Mouse (Mus musculus): ENCODE data around the gene Tead4.
"Not testable (repeated sequence)": the region's sequence is repeated elsewhere in the genome, so short reads cannot be mapped to it uniquely, and the experiment has no call there.

Tead4 gene

DNA sequence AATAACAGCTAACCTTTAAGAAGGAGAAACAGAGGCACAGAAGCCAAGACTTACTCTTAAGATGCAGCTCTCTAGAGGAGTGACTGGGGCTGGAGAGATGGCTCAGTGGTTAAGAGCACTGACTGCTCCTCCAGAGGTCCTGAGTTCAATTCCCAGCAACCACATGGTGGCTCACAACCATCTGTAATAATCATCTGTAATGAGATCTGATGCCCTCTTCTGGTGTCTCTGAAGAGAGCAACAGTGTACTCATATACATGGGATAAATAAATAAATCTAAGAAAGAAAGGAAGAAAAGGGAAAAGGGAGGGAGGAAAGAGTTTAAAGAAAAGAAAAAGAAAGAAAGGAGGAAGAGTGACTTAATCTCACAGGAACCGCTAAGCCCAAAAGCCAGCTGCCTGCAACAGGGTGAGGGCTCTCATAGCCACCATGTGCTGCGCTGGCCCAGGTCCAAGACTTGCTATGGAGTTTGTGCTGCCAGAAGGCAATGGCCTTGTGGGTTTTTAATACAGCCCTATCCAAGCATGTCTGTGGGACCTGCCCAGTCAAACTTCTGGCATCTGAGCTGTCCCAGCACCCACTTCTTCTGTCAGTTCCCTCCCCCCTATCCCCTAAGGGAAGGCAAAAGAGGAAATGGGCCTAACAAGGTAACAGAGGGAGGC is 63.4 kb downstream of the Tead4 start:
- peak in 1 of 2 experiments; percentile 75 for DNase-seq (ENCODE audit: low spot score in 2 of 2)

DNA sequence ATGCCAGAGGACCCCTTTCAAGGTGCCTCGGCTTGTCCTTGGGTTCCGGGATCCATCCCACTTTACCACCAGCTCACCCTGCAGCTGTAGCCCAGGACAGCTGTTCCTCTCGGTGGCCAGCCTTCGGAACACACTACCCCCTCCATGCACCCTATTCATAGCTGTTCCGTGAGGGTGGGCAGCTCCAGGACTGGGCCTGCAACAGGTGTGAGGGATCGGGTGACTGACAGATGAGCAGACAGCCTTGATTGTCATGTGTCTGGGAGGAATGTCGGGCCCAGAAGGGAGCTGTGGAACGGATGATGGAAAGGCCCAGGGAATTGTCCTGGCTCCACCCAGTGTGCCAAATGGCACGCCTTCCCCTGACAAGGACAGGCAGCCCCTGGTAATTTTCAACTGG is 64.0 kb downstream of the Tead4 start:
- DNase-seq (ENCODE audit: low spot score in 2 of 2), result no peak

DNA sequence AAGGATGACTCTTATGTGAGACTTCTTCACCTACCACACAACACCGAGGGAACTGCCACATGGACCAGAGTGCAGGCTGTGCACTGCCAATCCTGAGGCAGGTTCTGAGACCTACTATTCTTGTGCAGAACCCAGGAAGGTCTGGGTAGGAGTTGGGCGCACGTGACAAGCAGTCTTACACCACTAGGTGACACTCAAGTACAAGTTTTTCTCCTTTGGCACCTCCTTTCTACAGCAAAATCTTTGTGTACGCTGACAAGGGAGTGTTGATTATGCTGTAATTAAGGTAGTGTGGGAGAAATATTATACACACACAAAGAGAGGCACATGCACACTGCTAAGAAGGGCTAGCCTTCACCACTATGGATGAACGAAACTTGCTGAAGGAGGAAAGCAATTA is 66.4 kb downstream of the Tead4 start:
- DNase-seq (ENCODE audit: low spot score in 2 of 2), result peak in 1 of 2 experiments; percentile 24

DNA sequence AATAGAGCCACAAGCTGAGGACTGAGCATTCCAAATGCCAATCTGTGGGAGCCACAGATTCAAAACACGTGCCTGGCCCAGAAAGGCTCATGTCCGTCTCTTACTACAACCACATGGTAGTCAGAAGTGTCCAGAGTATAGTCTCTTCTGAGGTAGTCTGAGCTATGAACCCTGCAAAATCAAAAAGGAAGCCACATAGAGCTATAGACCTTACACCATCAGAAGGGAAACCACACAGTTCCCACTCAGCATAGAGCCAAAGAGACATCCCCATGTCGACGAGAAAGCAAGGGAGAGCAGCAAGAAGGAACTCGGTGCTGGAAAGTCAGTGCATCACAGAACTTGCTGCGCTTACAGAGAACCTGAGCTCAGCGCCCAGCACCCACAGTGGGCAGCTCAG is 68.4 kb downstream of the Tead4 start:
- no peak for DNase-seq (ENCODE audit: low spot score in 2 of 2)

DNA sequence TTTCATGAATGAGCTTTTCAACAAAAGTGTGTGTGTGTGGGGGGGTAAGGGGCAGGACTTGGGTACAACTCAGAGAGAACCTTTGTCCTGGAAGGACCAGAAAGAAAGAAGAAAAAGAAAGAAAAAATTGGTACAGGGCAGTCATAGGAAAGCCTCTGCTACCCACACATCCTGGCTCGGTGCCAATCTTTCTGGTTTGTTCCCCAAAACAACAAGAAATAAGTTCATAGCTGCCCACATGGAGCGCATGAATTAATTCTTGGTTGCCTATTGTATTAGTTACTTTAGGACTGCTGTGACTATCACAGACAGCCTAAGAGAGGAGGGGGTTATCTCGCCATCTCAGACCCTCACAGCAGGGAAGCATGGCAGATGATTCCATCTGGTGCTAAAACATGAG is 68.9 kb downstream of the Tead4 start:
- DNase-seq (ENCODE audit: low spot score in 2 of 2), result no peak

DNA sequence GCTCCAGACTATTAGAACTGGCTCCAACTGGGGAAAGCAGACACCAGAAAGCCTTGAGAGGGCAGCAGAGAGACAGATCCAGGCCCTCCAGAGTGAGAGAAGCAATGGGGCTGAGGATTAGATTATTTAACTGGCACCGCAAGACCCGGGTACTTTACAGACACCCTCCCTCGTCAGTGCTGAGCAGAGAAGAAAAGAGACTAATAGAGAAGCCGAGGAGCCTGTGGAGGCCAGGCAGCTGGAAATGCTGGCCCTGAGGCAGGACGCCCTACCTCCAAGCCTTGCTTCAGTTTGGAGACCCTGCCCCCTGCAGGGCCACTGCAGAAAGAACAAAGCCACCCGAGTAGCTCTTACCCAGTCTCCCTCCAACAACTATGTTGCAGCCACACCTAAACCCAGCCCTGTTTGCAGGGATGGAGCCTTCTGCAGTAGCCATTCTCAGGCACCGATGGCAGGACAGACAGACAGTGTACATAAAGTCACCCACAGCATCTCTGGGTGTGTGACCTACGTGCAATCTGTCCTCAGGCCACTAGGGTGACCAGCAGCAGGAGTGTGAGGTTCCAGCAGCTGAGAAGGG is 73.1 kb downstream of the Tead4 start:
- DNase-seq (ENCODE audit: low spot score in 2 of 2), result peak in 1 of 2 experiments; percentile 13

DNA sequence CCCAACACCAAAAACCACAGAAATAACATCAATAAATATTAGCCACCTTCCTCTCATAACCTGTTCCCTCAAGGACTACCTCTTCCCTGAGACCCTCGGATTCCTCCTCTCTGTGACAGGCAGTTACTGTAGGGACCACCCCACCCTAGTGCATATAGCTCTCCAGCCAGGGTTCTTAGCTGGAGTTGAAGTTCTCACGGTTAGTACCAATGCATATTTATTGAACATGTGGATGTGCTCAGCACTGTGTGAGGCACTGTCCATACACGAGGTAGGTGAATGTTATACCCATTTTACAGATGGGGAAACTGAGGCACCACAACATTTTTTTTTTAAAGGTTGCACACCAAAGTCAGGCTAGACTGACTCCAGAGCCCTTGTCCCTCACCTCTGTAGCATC is 73.7 kb downstream of the Tead4 start:
- no peak for DNase-seq (ENCODE audit: low spot score in 2 of 2)

DNA sequence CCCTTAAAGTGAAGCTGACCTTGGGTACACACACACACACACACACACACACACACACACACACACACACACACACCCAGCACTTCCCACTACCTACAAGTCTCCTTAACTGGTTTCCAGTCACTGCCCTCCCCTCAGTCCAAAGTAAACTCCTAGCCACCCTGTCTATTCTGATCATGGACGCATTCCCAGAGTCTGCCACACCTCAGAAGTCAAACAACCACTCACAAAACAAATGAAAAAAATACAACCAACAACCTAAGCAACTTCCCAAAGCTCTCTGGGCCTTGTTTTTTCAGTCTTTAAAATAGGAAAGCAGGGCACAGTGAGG is 74.8 kb downstream of the Tead4 start:
- no peak for DNase-seq (ENCODE audit: low spot score in 2 of 2)

DNA sequence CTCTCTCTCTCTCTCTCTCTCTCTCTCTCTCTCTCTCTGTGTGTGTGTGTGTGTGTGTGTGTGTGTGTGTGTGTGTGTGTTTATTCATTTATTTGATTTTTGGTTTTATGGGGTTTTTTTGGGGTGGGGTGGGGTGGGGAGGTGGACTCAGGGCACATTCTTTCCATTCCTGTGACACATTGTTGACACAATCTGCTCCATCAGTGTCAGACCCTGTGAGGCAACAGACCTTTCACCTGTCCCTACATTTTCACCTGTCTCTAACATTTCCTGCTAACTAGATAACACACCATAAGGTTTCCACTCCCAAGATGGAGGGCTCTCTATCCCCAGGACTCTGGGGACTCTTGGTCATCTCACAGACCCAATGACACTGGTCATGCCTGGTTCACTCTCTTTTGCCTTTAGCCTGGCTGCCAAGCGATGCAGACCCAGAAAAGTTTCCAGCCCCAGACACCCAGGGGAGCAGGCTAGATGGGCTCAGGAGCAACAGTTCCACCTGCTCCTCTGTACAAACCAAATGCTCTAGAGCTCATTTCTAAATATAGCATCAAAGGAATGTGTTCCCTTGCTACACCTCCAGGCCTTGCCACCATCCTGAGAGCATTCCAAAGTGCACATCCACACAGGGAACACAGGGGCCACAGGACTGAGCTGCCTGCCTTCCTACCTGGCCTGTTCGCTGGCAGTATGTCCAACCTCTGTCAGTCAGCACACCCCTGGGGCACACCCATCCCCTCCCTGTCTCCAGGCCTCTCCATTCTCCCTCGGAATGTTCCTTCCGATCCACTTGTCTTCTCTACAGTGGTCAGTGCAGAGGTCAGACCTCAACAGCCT is 75.4 kb downstream of the Tead4 start:
- no peak for DNase-seq (ENCODE audit: low spot score in 2 of 2)

DNA sequence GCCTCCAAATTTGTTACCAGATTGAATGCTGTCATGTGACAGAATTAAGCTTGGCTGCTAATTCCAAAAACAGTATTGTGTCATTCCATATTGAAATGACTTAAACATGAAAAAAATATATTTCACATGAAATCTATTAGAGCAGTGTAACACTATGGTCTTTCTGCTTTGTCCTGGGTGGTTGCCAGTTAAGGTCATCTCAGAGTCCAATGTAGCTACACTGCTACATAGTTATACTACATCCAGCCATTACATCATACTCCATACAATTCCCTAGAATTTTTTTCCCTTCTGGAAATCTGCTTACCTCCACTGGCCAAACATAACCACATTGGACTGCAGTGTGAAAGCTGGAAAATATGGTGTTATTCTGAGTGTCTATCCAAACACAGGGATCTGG is 77.5 kb downstream of the Tead4 start:
- no peak for DNase-seq (ENCODE audit: low spot score in 2 of 2)

DNA sequence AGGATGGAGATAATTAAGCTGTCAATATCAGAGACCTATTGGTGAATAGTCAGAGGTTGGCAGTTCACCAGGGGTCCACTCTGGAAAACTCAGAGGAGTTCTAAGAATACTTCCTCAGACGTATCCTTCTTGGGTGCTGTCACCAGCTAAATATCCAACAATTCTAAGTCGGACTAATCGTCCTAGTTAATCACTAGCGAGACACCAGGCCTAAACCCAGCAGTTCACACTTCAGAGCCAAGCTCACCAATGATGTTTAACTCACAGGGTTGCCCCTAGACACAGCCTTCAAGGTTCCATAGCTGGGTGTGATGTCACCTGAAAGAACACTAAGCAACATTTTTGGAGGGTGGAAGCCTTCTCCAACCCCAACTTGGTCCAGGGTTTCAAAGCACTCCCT is 85.6 kb downstream of the Tead4 start:
- DNase-seq (ENCODE audit: low spot score in 2 of 2), result not testable (repeated sequence)

DNA sequence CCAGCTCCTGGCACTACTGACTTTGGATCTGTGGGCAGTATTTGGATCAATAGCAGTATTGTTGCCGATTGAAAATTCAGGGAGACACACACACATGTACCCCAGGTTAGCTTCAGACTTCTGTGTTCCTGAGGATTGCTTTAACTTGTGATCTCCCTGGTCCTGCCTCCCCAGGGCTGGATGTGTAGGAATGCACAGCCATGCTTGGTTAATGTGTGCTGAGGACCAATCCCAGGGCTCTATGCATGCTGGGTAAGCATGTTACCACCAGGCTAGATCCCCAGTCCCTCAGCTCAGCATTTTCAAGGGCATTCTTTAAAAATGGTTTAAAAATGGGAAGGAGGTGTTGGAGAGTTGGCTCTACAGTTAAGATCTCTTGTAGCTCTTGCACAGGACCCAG is 91.4 kb downstream of the Tead4 start:
- not testable (repeated sequence) for DNase-seq (ENCODE audit: low spot score in 2 of 2)

DNA sequence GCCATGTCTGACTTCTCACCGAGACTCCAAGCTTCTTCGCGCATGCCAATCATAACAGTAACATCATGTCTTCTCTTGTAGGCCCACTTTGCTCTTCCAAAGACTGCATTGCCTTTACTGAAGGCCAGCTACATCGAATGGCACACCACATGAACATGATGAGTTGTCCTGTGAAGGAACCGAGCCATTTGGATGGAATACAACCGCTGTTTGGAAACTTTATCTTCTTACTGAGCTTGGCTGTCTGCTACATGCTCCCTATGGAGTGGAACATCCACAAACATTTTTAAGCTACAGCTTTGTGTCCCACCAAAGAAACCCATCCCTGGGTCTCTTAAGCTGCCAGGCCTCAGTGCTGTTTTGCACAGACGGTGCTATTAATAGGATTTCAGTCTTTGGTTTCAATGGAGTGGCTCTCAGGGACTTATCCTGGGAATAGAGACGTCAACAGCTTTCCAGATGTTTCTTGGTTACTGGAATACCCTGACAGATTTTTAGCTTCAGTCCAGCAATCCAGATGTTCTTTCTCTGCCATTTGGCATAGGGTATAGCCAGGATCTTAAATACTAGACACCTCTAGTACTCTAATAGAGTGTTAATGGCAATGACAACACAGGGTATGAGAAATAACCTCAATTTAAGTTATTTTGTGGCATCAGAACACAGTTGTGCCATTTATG is 92.0 kb downstream of the Tead4 start:
- DNase-seq (ENCODE audit: low spot score in 2 of 2), result no peak

DNA sequence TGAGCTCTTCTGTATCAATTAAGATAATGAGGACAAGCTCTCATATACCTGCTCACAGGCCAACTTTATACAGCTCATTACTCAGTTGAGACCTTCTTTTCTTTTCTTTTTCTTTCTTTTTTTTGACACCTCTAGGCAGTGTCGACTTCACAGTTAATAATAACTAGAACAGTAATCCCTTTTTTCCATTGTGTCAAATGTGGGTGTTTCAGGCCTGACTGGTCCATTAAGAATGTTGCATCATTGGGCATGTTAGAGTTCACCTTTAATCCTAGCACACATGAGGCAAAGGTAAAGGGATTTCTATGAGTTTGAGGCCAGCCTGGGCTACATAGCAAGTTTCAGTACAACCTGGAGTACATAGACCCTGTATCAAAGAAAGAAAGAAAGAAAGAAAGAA is 97.1 kb downstream of the Tead4 start:
- no peak for DNase-seq (ENCODE audit: low spot score in 2 of 2)

DNA sequence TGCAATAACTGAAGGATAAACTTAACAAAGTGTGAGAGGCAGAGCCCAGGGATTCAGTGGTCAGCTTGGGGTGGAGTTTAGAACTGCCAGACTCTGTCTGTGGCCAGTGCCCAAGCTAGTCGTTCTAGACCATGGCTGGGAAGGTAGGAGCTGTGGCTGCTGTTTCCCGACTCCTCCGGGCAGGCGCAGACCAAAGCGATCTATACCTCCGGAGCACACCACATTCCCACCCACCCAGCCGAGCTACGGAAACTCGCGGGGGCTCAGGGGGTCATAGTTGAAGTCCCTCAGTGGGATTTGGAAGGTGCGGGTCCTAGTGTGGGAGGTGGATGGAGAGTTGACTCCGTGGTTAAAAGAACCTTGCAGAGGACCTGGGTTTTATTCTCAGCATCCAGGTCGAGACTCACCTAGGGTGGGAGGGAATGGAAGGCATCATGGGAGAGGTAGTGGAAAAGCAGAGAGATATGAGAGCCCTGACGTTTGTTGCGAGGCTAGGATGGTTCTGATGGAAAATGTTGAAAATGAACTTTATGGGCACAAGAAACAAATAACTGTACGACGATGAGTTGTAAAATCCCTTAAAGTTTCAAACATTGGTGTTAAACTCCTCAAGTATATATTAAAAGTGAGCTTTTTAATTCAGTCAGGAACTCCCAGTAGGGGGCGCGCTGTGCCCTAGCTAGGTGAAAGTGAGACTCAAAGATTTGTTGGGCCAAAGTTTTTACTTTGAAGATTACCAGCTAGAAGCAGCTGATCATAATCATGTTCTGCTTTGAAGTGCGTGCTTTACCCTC is 99.6 kb downstream of the Tead4 start:
- peak; percentile 48 to 63 for DNase-seq (ENCODE audit: low spot score in 2 of 2)

DNA sequence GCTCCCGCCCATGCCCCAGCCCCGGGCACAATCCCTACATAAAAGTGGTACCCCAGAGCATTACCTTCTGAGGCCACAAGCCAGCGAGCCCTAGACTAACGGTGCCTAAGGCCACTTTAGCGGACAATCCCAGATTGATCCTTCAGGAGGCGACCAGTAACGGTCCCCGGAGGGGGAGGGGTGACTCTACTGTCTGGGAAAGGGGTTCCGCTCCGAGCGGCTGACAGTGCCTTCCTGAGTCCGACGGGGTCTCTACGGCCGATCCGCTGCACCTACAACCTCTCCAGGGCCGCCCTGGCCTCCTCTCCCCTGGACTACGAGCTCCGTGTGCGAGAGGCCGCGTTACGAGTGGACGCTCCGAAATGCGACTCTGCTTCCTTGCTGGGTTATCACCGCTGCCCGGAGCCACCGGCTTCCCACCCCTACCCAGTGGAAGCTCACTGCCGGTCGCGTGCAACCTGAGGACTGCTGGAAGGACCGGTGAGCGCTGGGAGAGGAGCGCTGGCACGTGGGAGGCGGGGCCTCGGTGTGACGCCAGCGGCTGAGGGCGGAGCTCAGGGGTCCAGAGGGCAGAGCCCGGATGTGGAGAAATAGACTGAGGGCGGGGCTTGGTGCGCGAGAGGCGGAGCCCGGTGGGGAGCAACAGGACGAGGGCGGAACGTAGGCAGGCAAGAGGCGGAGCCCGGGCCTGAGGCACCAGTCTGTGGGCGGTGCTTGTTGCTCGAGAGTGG is 100.3 kb downstream of the Tead4 start:
- peak; percentile 96 to 97 for DNase-seq (ENCODE audit: low spot score in 2 of 2)

DNA sequence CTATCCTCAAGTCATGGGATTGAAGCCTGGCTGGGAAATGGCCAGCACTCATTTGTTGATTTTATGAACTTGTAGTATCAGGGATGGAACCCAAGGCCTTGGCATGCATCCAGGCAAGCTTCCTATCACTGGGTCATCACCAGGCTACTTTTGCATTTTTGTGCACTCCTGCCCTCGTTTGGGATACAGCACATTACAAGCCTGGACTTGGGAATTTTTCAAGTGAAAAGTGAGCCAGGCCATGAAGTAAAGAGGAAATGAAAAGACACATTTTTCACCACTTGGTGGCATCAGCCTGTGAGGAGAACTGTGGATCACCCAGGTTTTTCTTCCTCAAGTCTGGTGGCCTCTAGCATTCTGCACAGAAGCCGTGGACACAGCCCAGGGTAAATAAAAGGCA is 117.1 kb downstream of the Tead4 start:
- no peak for DNase-seq (ENCODE audit: low spot score in 2 of 2)

DNA sequence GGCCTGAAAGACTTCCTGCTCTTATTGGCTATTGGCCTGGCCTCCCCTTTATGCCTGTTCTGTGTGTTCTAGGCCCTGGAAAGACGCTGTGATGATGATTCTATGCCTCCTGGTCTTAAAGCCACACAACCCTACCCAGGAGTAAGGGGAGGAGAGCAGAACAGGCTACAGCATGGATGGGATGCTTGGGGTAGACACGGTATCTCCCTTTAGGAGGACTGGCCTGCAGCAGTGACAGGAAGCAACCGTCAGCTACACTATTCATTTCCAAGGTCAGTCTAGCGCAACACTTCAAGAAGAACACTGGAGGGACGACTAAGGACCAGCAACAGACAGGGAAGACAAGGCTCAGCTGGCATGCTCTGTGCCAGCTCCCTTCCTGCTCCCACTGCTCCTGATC is 119.4 kb downstream of the Tead4 start:
- DNase-seq (ENCODE audit: low spot score in 2 of 2), result no peak

DNA sequence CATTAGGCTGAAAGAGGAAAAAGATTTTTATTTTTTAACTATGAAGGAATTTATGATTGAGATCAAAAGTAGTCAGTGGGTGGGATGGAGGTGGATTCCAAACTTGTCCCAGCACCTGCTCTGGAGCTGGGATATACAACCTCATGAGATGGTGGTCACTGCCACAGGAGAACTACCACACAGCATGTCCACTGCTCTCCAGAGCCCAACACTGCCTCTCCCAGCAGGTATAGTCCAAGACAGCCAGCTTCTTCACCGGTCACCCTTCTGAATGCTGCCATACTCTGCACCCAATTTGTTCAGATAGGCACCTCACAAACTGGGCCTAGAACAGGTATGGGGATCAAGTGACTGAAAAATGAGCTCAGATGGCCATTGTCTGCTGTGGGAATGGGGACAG is 121.0 kb downstream of the Tead4 start:
- no peak for DNase-seq (ENCODE audit: low spot score in 2 of 2)

DNA sequence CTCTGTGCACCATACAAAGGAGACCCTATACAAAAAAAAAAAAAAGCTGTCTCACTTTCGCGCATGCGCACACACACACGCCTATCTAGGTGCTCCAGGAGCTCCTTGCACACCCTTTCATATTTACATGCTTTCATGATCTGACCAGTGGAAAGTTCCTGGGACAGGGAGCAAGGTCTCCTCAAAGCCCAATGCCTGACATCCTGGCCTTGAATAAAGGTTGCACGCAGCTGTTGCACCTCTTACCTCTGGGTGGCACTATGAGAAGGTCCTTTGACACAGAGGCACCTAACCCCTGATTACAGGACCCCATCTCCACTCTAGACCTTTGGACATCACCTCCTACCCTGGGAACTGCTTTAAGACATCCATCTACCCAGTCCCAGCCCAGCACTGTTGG is 121.4 kb downstream of the Tead4 start:
- DNase-seq (ENCODE audit: low spot score in 2 of 2), result no peak

DNA sequence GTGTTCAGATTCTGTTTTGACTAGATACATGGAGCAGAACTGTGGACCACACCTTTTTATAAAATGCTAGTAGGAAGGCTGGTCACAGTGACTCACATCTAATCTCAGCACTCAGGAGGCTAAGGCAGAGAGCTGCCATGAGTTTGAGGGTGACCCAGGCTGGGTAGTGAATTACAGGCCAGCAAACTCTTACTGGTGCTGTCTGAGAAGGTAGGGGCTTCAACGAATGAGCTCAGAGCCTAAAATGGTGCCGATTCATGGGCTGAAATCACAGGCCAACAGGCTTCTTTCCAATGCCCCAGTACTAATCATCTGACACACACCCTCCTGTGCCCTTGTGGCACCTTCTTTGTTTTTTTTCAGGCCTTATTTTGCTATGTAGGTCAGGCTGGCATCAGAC is 121.9 kb downstream of the Tead4 start:
- DNase-seq (ENCODE audit: low spot score in 2 of 2), result no peak

All from cerebellum, postnatal 4 days (tissue).